Mouse (Mus musculus): ENCODE data around the gene Syt13. TPM values are rescaled to one million over a fixed set of nuclear protein-coding genes. Genes with fewer than 3 reads are reported as not detected.

Gene Syt13
- polyA plus RNA-seq, 1 experiment from 2014 or later: 33.3 TPM

GRCm38 (mm10) chr2:92892524-92892923 is 22.4 kb upstream of the Syt13 start:
- H3K27me3 ChIP-seq: 0 out of 2 replicates have a peak, but pooled peaks cover 3% of the 10 kb centered on the region

DNA sequence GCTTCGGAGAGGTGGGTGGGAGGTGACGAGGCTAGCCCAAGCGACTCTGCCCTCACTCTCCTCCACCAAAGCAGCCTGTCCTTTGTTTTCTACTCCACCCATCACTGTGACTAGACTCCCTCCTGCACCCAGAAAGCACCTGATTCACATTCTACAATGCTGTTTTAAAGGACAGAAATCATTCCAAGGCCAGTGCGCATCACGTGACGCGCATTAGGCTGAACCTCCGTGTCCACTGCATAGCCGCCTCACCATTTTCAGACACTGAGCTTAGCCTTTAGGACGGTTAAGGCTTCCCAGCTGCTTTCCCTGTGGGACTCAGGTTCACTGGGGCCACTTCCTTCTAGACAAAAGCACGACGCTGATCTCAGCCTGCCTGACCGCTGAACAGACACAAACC is 11.2 kb upstream of the Syt13 start:
- Histone ChIP-seq H3K4me2 (replicated peaks) (no peak overlapping the region), H3K4me3 (no peak overlapping the region), H3K27me3 (peaks cover 8% of the 10 kb centered on the region; the same call in 1 of the 2 replicates), H3K36me3 (no peaks in the 10 kb centered on the region), H3K9me3 (no peaks in the 10 kb centered on the region), H3K9ac (replicated peaks) (no peak overlapping the region), H3K27ac (replicated peaks) (no peak overlapping the region), H3K4me1 (no peaks in the 10 kb centered on the region; the same call in 1 of the 2 replicates)
- 82% methylated on average over 13 of the region's 13 CpGs for WGBS
- no peak for ATAC-seq (ENCODE audit: low FRiP score, low read depth)

More at GRCm38 (mm10) chr2:92892524-92892923, 22.4 kb upstream of the Syt13 start:
- H3K27ac ChIP-seq (replicated peaks): no peak overlapping the region
- no peak for ATAC-seq (ENCODE audit: low FRiP score, low read depth)
- H3K4me2 ChIP-seq (replicated peaks): no peak overlapping the region
- no peaks in the 10 kb centered on the region for H3K9me3 ChIP-seq
- no peak overlapping the region for H3K9ac ChIP-seq (replicated peaks)
- H3K4me3 ChIP-seq: no peak overlapping the region
- H3K36me3 ChIP-seq: no peaks in the 10 kb centered on the region
- 91% methylated on average over 4 of the region's 4 CpGs for WGBS
- H3K4me1 ChIP-seq: no peaks in the 10 kb centered on the region

- ATAC-seq (ENCODE audit: low FRiP score, low read depth): peak; percentile 52; the same call in 1 of the 2 replicates
- WGBS: 26% methylated on average over 8 of the region's 8 CpGs
- H3K4me2 ChIP-seq (replicated peaks): no peak overlapping the region
- no peaks in the 10 kb centered on the region for H3K36me3 ChIP-seq
- H3K27me3 ChIP-seq: peaks cover 8% of the 10 kb centered on the region; the same call in 1 of the 2 replicates
- H3K9ac ChIP-seq (replicated peaks): no peak overlapping the region
- H3K4me3 ChIP-seq: no peak overlapping the region
- no peaks in the 10 kb centered on the region; the same call in 1 of the 2 replicates for H3K4me1 ChIP-seq
- no peak overlapping the region for H3K27ac ChIP-seq (replicated peaks)
- H3K9me3 ChIP-seq: no peaks in the 10 kb centered on the region
These were observed 10.5 kb upstream of the Syt13 start for GRCm38 (mm10) chr2:92904307-92904859.

GRCm38 (mm10) chr2:92910371-92910770 is 4.5 kb upstream of the Syt13 start:
- Histone ChIP-seq H3K4me2 (replicated peaks) (no peak overlapping the region), H3K4me3 (no peak overlapping the region), H3K36me3 (no peaks in the 10 kb centered on the region), H3K27ac (replicated peaks) (no peak overlapping the region), H3K4me1 (peaks cover 35% of the 10 kb centered on the region), H3K9ac (replicated peaks) (no peak overlapping the region), H3K9me3 (no peaks in the 10 kb centered on the region), H3K27me3 (peaks cover 22% of the 10 kb centered on the region)
- no peak for ATAC-seq (ENCODE audit: low FRiP score, low read depth)
- 59% methylated on average over 4 of the region's 4 CpGs for WGBS

- Histone ChIP-seq H3K4me1 (peaks cover 53% of the 10 kb centered on the region), H3K36me3 (no peaks in the 10 kb centered on the region), H3K4me3 (no peak overlapping the region), H3K4me2 (replicated peaks) (no peak overlapping the region), H3K27ac (replicated peaks) (peak overlapping the region; percentile 30; the same call in 1 of the 2 replicates), H3K9ac (replicated peaks) (no peak overlapping the region), H3K27me3 (peaks cover 32% of the 10 kb centered on the region), H3K9me3 (no peaks in the 10 kb centered on the region)
- ATAC-seq (ENCODE audit: low FRiP score, low read depth): peak; percentile 52
These were observed 2.6 kb upstream of the Syt13 start for GRCm38 (mm10) chr2:92912312-92912711.

GRCm38 (mm10) chr2:92913295-92913694 is 1.6 kb upstream of the Syt13 start:
- Histone ChIP-seq H3K27me3 (peaks cover 32% of the 10 kb centered on the region), H3K27ac (replicated peaks) (peak overlapping the region; percentile 30; the same call in 1 of the 2 replicates), H3K4me1 (peaks cover 54% of the 10 kb centered on the region), H3K4me3 (no peak overlapping the region), H3K9ac (replicated peaks) (no peak overlapping the region), H3K4me2 (replicated peaks) (no peak overlapping the region), H3K9me3 (no peaks in the 10 kb centered on the region), H3K36me3 (no peaks in the 10 kb centered on the region)
- 9% methylated on average over 9 of the region's 9 CpGs for WGBS
- ATAC-seq (ENCODE audit: low FRiP score, low read depth): no peak

GRCm38 (mm10) chr2:92915659-92916631 is 1.0 kb downstream of the Syt13 start:
- peak; percentile 45 for ATAC-seq (ENCODE audit: low FRiP score, low read depth)
- Histone ChIP-seq H3K27me3 (peaks cover 32% of the 10 kb centered on the region), H3K36me3 (no peaks in the 10 kb centered on the region), H3K27ac (replicated peaks) (peak overlapping the region; percentile 82), H3K9ac (replicated peaks) (peak overlapping the region; percentile 58), H3K9me3 (no peaks in the 10 kb centered on the region), H3K4me2 (replicated peaks) (peak overlapping the region; percentile 70), H3K4me1 (peaks cover 72% of the 10 kb centered on the region), H3K4me3 (peak overlapping the region; percentile 47)
- WGBS: 8% methylated on average over 9 of the region's 10 CpGs

GRCm38 (mm10) chr2:92917405-92918142 is 2.7 kb downstream of the Syt13 start:
- H3K27ac ChIP-seq (replicated peaks): no peak overlapping the region
- 48% methylated on average over 7 of the region's 7 CpGs for WGBS
- ATAC-seq (ENCODE audit: low FRiP score, low read depth): no peak
- H3K27me3 ChIP-seq: peaks cover 34% of the 10 kb centered on the region
- H3K4me3 ChIP-seq: 0 out of 2 replicates have a peak overlapping the region, but pooled peaks have one; percentile 4
- H3K4me1 ChIP-seq: peaks cover 68% of the 10 kb centered on the region
- H3K36me3 ChIP-seq: no peaks in the 10 kb centered on the region
- H3K9ac ChIP-seq (replicated peaks): 0 out of 2 replicates have a peak overlapping the region, but pooled peaks have one; percentile 4
- peak overlapping the region; percentile 17 for H3K4me2 ChIP-seq (replicated peaks)
- H3K9me3 ChIP-seq: no peaks in the 10 kb centered on the region

DNA sequence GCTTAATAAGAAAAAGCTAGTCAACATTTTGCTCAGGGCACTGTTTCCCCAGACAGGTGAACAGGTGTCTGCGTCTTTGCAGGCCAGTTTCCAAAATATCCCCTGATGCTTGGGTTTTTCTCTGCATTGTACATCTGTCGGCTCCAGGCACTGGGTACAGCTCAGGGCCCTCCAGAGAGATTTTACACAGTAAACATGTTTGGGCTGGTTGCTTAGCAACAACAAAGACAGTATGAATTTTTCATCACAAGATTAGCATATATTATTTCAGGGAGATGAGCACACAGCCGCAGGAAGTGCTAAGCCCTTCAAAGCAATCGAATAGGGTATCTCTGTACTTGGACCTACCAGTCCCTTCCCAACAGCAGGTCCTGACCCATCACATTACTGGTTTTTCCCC is 5.8 kb downstream of the Syt13 start:
- peak; percentile 68 for ATAC-seq (ENCODE audit: low FRiP score, low read depth)
- no peak overlapping the region for H3K9ac ChIP-seq (replicated peaks)
- no peak overlapping the region for H3K4me2 ChIP-seq (replicated peaks)
- peaks cover 43% of the 10 kb centered on the region for H3K4me1 ChIP-seq
- H3K9me3 ChIP-seq: no peaks in the 10 kb centered on the region
- H3K27ac ChIP-seq (replicated peaks): peak overlapping the region; percentile 50
- no peak overlapping the region for H3K4me3 ChIP-seq
- WGBS: 28% methylated on average over 4 of the region's 4 CpGs
- no peaks in the 10 kb centered on the region for H3K36me3 ChIP-seq
- H3K27me3 ChIP-seq: peaks cover 13% of the 10 kb centered on the region; the same call in 1 of the 2 replicates

- peaks cover 6% of the 10 kb centered on the region; the same call in 1 of the 2 replicates for H3K27me3 ChIP-seq
- H3K4me2 ChIP-seq (replicated peaks): no peak overlapping the region
- no peak overlapping the region for H3K9ac ChIP-seq (replicated peaks)
- H3K9me3 ChIP-seq: no peaks in the 10 kb centered on the region
- H3K27ac ChIP-seq (replicated peaks): no peak overlapping the region
- WGBS: 73% methylated on average over 6 of the region's 6 CpGs
- no peak for ATAC-seq (ENCODE audit: low FRiP score, low read depth)
- H3K36me3 ChIP-seq: no peaks in the 10 kb centered on the region
- H3K4me1 ChIP-seq: peaks cover 20% of the 10 kb centered on the region
- H3K4me3 ChIP-seq: no peak overlapping the region
These were observed 9.9 kb downstream of the Syt13 start for GRCm38 (mm10) chr2:92924677-92925259.

- H3K36me3 ChIP-seq: no peaks in the 10 kb centered on the region
- peaks cover 12% of the 10 kb centered on the region for H3K4me1 ChIP-seq
- H3K9ac ChIP-seq (replicated peaks): no peak overlapping the region
- no peaks in the 10 kb centered on the region for H3K9me3 ChIP-seq
- H3K4me3 ChIP-seq: no peak overlapping the region
- 71% methylated on average over 5 of the region's 5 CpGs for WGBS
- H3K4me2 ChIP-seq (replicated peaks): no peak overlapping the region
- no peak for ATAC-seq (ENCODE audit: low FRiP score, low read depth)
- no peak overlapping the region for H3K27ac ChIP-seq (replicated peaks)
- H3K27me3 ChIP-seq: 0 out of 2 replicates have a peak, but pooled peaks cover 7% of the 10 kb centered on the region
These were observed 14.8 kb downstream of the Syt13 start for GRCm38 (mm10) chr2:92929696-92930095.

Data from midbrain, embryonic 12.5 days (tissue).